Mouse (Mus musculus): ENCODE measurements around the gene Gm9857. TPM values are rescaled to one million over a fixed set of nuclear protein-coding genes. Genes with fewer than 3 reads are reported as not detected.

The Gm9857 gene
- polyA plus RNA-seq, 1 experiment from 2014 or later, result not detected

DNA sequence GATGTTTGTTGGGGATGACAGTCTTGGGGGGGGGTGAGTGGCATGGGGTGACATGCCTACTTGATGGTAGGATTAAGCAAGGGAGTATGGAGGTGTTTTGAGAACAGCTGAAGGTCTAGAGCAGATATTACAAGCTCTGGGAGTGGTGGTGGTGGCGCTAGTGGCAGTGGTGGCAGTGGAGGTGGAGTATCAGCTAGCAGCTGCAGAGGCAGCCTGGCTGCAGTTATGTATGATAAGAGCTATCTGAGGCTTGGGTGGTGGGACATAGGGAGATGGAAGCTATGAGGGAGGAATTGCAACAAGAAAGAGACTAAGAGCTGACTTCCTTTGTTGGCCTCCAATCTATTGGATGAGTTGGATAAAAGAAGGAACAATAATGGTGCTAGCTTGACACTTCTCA, 18.4 kb downstream of the Gm9857 start:
- ATAC-seq (ENCODE audit: insufficient number of reproducible peaks, insufficient read depth, low FRiP score, low TSS enrichment, low read depth), result no peak
- Histone ChIP-seq H3K9ac (replicated peaks) (no peak overlapping the region), H3K36me3 (no peaks in the 10 kb centered on the region), H3K4me3 (replicated peaks) (no peak overlapping the region), H3K27me3 (no peaks in the 10 kb centered on the region), H3K4me1 (replicated peaks) (no peaks in the 10 kb centered on the region), H3K9me3 (no peaks in the 10 kb centered on the region), H3K27ac (no peak overlapping the region), H3K4me2 (no peak overlapping the region)
- 89% methylated on average over 1 of the region's 1 CpGs for WGBS

DNA sequence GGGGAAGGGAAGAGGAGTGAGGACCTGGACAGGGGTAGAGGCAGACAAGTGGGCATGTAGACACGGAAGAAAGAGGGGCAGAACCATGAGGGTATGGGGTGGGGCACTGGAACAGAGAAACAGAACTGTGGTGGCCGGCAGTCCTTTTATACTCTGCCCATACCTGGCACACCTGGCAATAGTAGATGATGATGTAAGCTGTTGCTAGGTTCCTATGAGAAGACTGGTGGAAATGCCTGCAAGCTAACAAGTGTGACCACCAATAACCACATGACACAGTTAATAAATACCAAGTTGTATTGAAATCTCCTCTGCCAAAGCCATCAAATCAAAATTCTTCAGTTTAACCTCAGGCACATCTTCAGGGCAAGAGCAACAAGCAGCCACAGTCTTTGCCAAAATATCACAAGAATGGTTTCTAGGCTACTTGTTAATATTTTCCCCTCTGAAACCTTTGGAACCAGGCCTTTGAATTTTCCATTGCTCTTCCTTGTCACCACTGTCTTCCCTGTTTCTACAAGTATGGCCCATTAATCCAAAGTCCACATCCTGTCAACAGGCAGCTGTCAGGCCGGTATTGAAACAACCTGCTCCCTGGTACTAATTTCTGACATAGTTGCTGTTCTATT, 19.7 kb downstream of the Gm9857 start:
- Histone ChIP-seq H3K4me3 (replicated peaks) (no peak overlapping the region), H3K9me3 (no peaks in the 10 kb centered on the region), H3K36me3 (no peaks in the 10 kb centered on the region), H3K4me2 (no peak overlapping the region), H3K27me3 (no peaks in the 10 kb centered on the region), H3K9ac (replicated peaks) (no peak overlapping the region), H3K4me1 (replicated peaks) (no peaks in the 10 kb centered on the region), H3K27ac (no peak overlapping the region)
- no peak for ATAC-seq (ENCODE audit: insufficient number of reproducible peaks, insufficient read depth, low FRiP score, low TSS enrichment, low read depth)
- WGBS, result 88% methylated on average over 3 of the region's 3 CpGs

DNA sequence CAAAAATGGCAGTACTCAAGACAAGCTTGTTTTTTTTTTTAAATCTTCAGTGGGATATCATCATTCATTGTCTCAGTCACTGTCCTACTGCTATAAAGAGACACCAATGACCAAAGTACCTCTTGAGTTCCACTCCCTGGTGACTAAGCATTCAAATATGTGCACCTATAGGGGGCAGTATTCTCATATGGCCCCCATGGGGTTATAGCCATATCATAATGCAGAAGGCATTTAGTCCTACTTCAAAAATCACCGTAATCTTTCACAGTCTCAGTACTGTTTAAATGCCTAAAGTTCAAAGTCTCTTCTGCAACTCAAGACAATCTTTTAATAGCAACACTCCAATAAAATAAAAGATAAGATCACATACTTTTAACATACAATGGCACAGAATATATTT, 21.4 kb downstream of the Gm9857 start:
- 95% methylated on average over 1 of the region's 1 CpGs for WGBS
- H3K4me3 ChIP-seq (replicated peaks), result no peak overlapping the region
- no peaks in the 10 kb centered on the region for H3K36me3 ChIP-seq

DNA sequence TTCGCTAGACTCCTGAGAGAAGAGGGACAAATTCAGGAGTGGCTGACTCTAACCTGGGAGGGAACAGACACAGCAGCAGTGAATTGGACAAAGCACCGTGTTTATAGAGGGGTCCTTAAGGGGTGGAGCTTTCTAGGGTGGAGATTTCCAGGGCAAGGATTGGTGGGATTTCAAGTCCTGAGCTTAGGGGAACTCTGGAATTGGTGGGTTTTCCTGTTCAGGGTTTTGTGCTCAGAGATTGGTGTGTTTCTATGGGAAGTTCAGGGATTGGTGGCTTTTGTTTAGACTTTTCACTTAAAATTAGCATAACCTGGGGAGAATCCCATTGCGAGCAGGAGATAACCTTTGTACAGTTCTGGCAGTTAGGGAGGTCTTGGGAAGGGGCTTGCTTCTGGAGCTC, 22.3 kb downstream of the Gm9857 start:
- Histone ChIP-seq H3K9me3 (no peaks in the 10 kb centered on the region), H3K27me3 (no peaks in the 10 kb centered on the region), H3K4me2 (no peak overlapping the region), H3K27ac (no peak overlapping the region), H3K4me3 (replicated peaks) (no peak overlapping the region), H3K36me3 (no peaks in the 10 kb centered on the region), H3K9ac (replicated peaks) (no peak overlapping the region), H3K4me1 (replicated peaks) (no peaks in the 10 kb centered on the region)
- WGBS, result 64% methylated on average over 3 of the region's 3 CpGs
- no peak for ATAC-seq (ENCODE audit: insufficient number of reproducible peaks, insufficient read depth, low FRiP score, low TSS enrichment, low read depth)

More for the DNA sequence above, 21.4 kb downstream of the Gm9857 start:
- Histone ChIP-seq H3K4me1 (replicated peaks) (no peaks in the 10 kb centered on the region), H3K27me3 (no peaks in the 10 kb centered on the region), H3K4me2 (no peak overlapping the region), H3K27ac (no peak overlapping the region), H3K9me3 (no peaks in the 10 kb centered on the region), H3K9ac (replicated peaks) (no peak overlapping the region)
- ATAC-seq (ENCODE audit: insufficient number of reproducible peaks, insufficient read depth, low FRiP score, low TSS enrichment, low read depth), result no peak

DNA sequence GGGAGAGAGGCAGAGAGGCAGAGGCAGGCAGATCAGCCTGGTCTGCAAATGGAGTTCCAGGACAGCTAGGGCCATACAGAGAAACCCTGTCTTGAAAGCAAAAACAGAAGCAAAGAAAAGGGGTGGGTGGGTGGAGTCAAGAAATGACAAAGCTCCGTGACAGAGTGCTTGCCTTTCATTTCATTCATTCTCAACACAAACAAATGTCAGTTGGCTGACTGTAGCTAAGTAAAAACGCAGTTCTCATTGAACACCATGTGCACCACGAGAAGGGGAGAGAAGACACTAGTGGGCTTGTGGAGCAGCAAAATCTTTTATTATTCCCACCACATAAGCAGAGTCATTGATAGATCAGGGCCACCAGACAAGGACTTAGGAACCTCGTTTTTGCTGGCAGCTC, 23.4 kb downstream of the Gm9857 start:
- no peak overlapping the region for H3K4me3 ChIP-seq (replicated peaks)
- no peaks in the 10 kb centered on the region for H3K36me3 ChIP-seq
- H3K4me1 ChIP-seq (replicated peaks), result no peaks in the 10 kb centered on the region
- no peaks in the 10 kb centered on the region for H3K27me3 ChIP-seq
- H3K9ac ChIP-seq (replicated peaks), result no peak overlapping the region; the same call in 1 of the 2 replicates
- no peak for ATAC-seq (ENCODE audit: insufficient number of reproducible peaks, insufficient read depth, low FRiP score, low TSS enrichment, low read depth)
- no peak overlapping the region for H3K4me2 ChIP-seq
- no peaks in the 10 kb centered on the region for H3K9me3 ChIP-seq
- no peak overlapping the region for H3K27ac ChIP-seq
- WGBS, result 58% methylated on average over 4 of the region's 4 CpGs

DNA sequence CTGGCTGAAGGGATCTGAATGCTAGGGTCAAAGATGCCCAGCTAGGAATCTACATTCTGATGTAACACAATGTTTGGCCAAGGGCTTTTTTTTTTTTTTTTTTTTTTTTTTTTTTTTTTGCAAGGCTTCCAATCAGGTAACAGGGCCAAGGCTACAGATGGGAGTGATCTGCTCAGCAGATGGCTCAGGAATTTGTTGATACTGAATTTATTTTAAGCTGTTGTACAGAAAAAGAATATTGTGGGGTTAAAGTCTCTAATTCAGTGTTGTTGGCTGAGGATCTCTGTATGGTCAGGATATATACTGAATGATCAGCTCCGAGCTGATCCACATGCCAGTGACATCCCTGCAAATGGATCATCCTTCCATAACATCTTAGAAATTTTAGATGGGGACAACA, 24.2 kb downstream of the Gm9857 start:
- Histone ChIP-seq H3K4me3 (replicated peaks) (no peak overlapping the region), H3K27me3 (no peaks in the 10 kb centered on the region), H3K36me3 (no peaks in the 10 kb centered on the region), H3K4me2 (no peak overlapping the region), H3K9ac (replicated peaks) (no peak overlapping the region), H3K4me1 (replicated peaks) (no peaks in the 10 kb centered on the region), H3K27ac (no peak overlapping the region), H3K9me3 (no peaks in the 10 kb centered on the region)
- ATAC-seq (ENCODE audit: insufficient number of reproducible peaks, insufficient read depth, low FRiP score, low TSS enrichment, low read depth), result no peak
- WGBS, result 86% methylated on average over 1 of the region's 1 CpGs

DNA sequence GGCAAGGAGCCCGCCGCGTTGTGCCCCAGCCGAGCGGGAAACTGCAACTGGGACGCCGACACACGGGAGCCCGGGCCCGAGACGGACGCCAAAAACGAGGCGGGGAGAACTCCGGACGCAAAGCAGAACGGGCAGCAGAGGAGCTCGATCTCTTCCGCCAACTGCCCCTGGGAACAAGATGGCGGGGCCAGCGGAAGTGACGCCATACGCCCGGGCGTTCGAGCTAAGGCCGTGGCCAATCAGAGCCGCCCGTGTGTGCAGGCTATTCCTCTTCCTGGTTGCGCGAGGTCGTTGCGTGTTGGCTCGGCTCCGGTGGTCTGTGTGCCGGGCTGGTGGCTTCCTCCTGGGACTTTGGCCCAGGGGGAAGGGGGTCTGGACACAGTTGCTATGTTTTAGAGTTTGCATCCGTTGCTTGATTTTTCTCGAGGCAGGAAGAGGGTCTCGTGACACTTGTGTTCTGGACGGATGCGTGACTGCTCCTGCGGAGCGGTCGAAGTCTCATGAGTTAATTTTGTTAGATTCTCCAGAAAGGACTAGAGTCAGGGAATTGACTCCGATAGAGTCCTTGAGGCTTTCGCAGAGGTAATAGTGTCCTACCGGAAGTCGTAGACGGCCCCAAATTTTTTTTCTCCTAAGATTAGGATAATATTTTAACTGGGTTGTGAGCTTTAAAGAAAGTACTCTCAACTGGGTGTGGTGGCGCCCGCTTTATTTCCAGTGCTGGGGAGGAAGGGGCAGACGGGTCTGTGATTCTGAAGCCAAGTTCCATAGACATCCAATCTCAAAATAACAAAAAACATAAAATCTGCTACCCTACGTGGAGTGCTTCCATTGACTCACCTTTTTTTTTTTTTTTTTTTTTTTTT, 28.5 kb downstream of the Gm9857 start, which contains the start of gene Prpf38b:
Prpf38b (minus strand) TSS at position 180 of the 866 bp plus-strand sequence.
- H3K9me3 ChIP-seq, result no peaks in the 10 kb centered on the region
- H3K4me1 ChIP-seq (replicated peaks), result peaks cover 14% of the 10 kb centered on the region
- peak within 1 kb of the TSS; percentile 92 for H3K9ac ChIP-seq (replicated peaks)
- WGBS, result 2% methylated on average over 53 of the region's 53 CpGs
- H3K4me3 ChIP-seq (replicated peaks), result peak within 1 kb of the TSS; percentile 96
- no peaks in the 10 kb centered on the region for H3K27me3 ChIP-seq
- peaks cover 16% of the 10 kb centered on the region for H3K36me3 ChIP-seq
- H3K4me2 ChIP-seq, result peak within 1 kb of the TSS; percentile 96
- peak; percentile 96 for ATAC-seq (ENCODE audit: insufficient number of reproducible peaks, insufficient read depth, low FRiP score, low TSS enrichment, low read depth)
- peak within 1 kb of the TSS; percentile 99 for H3K27ac ChIP-seq

DNA sequence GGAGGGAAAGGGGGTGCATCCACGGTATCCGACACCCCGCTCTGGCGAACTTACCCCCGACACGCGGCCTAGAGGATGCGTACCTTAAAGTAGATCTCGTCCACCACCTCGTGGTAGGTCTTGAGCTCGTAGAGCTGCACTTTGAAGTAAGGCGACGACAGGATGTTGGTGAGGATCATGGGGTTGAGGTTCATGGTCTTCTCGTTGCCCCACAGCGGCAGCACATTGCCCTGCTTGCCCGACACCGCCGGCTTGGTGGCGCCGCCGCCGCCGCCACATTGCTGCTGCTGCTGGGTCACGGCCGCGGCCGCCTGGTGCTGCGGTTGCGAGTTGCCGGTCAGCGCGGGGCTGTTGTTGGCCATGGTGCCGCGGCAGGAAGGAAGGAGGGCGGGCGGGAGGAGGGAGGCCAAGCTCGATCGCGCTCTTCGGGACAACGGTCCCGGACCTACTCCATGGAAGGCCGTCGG, 29.1 kb downstream of the Gm9857 start:
- Histone ChIP-seq H3K9ac (replicated peaks) (peak overlapping the region; percentile 92), H3K27me3 (no peaks in the 10 kb centered on the region), H3K36me3 (peaks cover 21% of the 10 kb centered on the region), H3K4me1 (replicated peaks) (peaks cover 14% of the 10 kb centered on the region), H3K27ac (peak overlapping the region; percentile 99), H3K9me3 (no peaks in the 10 kb centered on the region), H3K4me3 (replicated peaks) (peak overlapping the region; percentile 96), H3K4me2 (peak overlapping the region; percentile 96)
- ATAC-seq (ENCODE audit: insufficient number of reproducible peaks, insufficient read depth, low FRiP score, low TSS enrichment, low read depth), result peak; percentile 88
- WGBS, result under 1% methylated on average over 44 of the region's 44 CpGs

DNA sequence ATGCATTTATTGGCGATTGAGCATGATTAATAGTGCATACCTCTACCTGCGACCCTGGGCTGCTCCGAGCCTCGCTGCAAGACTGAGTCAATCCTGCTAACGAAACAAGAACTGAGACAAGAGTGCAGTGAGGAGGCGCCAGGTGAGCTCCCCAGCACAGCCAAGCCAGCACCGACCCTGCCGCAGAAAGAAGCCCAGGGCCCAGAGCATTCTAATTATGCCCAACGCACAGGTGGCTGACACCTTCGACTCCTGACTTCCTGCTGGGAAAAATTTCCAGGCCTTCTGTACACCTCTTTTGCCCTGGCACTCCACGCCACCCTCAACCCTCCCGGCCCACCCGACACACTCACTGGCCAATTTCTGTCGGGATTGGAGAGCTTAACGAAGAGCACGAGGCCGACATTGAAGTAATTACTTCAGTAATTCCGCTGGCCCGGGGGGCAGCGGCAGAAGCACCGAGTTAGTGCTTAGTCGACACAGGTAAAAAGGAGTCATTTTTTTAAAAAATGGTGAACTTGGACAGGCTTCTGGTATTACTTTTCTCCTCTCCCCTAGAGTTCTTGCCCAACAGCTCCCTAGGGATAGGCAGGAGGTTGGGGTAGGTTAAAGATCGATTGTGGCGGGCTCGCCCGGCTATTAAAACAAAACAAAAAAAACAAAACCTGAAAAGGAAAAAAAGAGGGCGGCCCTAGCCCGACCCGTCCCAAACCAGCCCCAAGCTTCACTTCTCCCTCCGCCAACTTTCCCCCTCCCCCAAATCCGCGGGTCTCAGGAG, 29.8 kb downstream of the Gm9857 start:
- no peaks in the 10 kb centered on the region for H3K27me3 ChIP-seq
- peak overlapping the region; percentile 92 for H3K9ac ChIP-seq (replicated peaks)
- H3K9me3 ChIP-seq, result no peaks in the 10 kb centered on the region
- peaks cover 26% of the 10 kb centered on the region for H3K36me3 ChIP-seq
- no peak for ATAC-seq (ENCODE audit: insufficient number of reproducible peaks, insufficient read depth, low FRiP score, low TSS enrichment, low read depth)
- WGBS, result under 1% methylated on average over 32 of the region's 32 CpGs
- peak overlapping the region; percentile 96 for H3K4me3 ChIP-seq (replicated peaks)
- H3K27ac ChIP-seq, result peak overlapping the region; percentile 99
- H3K4me1 ChIP-seq (replicated peaks), result peaks cover 14% of the 10 kb centered on the region
- peak overlapping the region; percentile 96 for H3K4me2 ChIP-seq

DNA sequence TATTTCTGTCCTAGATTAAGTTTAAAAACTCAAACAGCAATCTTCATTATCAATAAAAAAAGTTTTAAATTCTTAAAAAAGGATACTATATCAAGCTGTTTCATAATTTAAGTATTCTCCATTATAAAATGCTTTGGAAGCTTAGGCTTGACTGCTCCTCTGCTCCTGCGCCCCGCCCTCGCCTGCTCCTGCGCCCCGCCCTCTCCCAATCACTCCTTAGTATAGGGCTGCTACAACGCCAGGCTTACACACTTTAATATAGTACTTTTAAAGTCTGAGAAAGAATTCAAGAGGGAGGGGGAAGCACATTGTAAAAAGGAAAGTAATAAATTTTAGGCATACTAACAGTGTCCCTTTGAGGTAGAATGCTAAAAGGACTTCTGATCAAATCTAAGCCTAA, 37.3 kb downstream of the Gm9857 start:
- peaks cover 77% of the 10 kb centered on the region for H3K36me3 ChIP-seq
- H3K9me3 ChIP-seq, result no peaks in the 10 kb centered on the region
- no peaks in the 10 kb centered on the region for H3K27me3 ChIP-seq
- no peaks in the 10 kb centered on the region for H3K4me1 ChIP-seq (replicated peaks)
- H3K4me2 ChIP-seq, result no peak overlapping the region
- 91% methylated on average over 6 of the region's 6 CpGs for WGBS
- H3K27ac ChIP-seq, result no peak overlapping the region
- no peak overlapping the region for H3K9ac ChIP-seq (replicated peaks)
- ATAC-seq (ENCODE audit: insufficient number of reproducible peaks, insufficient read depth, low FRiP score, low TSS enrichment, low read depth), result no peak
- H3K4me3 ChIP-seq (replicated peaks), result no peak overlapping the region

DNA sequence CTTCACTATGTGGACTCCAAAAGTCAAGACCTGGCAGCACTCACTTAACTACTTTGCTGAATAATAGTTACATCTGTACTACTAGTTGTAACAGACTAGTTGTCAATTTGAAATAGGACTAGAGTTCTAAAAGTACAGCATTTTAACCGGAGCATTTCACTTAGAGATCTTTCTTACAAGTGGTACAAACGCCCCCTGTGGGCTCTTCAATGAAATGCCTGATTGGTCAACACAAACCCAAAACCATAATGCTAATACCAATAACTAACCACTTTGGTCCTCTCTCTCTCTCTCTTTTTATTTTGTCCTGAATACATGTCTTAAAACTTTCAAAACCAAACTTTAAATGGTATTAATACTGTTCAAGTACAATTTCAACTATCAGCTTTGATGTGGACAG, 38.2 kb downstream of the Gm9857 start:
- Histone ChIP-seq H3K36me3 (peaks cover 68% of the 10 kb centered on the region), H3K9ac (replicated peaks) (no peak overlapping the region), H3K27me3 (no peaks in the 10 kb centered on the region), H3K4me3 (replicated peaks) (no peak overlapping the region), H3K4me1 (replicated peaks) (no peaks in the 10 kb centered on the region), H3K4me2 (no peak overlapping the region), H3K27ac (no peak overlapping the region), H3K9me3 (no peaks in the 10 kb centered on the region)
- ATAC-seq (ENCODE audit: insufficient number of reproducible peaks, insufficient read depth, low FRiP score, low TSS enrichment, low read depth), result no peak
- 60% methylated on average over 2 of the region's 2 CpGs for WGBS

Data from limb, embryonic 12.5 days (tissue).